Mouse (Mus musculus) brown adipose tissue, adult 24 weeks (tissue): ENCODE results near the gene Ythdf2. TPM values are rescaled to one million over a fixed set of nuclear protein-coding genes. Genes with fewer than 3 reads are reported as not detected.

Experiments
- H3K27ac ChIP-seq: fragments of 200-500 bp; replicated peaks from 2 replicates; pipeline ENCODE4 v1.5.1; 2012; ENCODE audit warnings: low read depth, mild to moderate bottlenecking, low read length
- H3K4me1 ChIP-seq: fragments of 200-500 bp; 2 replicates; pipeline ENCODE4 v1.6.1; 2012; ENCODE audit warnings: low read length, mixed read lengths; ENCODE audit not compliant: control insufficient read depth, insufficient read depth, insufficient read length
- H3K4me3 ChIP-seq: fragments of 200-500 bp; 2 replicates; pipeline ENCODE4 v1.5.1; 2012; ENCODE audit warnings: low read depth, mild to moderate bottlenecking, low read length, moderate library complexity; ENCODE audit not compliant: insufficient read depth
- polyA plus RNA-seq: library from polyadenylated mRNA; stranded (reverse); fragments of >200 nt; gene quantifications from 2 replicates; pipeline ENCODE4 v1.2.4, GENCODE M21; 2012; ENCODE audit not compliant: missing spikeins, insufficient read depth, insufficient read length

Ythdf2 gene
- polyA plus RNA-seq, 1 experiment, result 22.4 TPM

DNA sequence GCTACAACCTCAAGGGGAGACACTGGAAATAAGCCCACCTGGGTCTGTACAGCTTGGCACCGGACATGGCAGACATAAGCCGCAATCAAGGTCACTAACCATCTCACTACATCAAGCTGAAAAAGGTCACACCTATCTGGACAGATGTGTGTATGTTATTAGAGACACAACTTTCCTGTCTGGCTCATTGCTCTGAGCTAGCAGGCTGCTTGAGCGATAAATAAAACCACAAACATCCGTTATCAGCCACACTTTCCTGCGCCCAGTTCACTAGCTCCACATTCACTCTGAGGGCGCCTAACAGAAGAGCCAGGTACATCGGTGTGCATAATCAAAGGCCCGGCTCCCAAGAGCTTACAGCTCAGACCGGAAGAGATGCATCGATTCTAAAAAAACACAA is 67.0 kb downstream of the Ythdf2 start:
- no peaks in the 10 kb centered on the region for H3K4me1 ChIP-seq
- no peak overlapping the region for H3K27ac ChIP-seq
- no peak overlapping the region for H3K4me3 ChIP-seq

DNA sequence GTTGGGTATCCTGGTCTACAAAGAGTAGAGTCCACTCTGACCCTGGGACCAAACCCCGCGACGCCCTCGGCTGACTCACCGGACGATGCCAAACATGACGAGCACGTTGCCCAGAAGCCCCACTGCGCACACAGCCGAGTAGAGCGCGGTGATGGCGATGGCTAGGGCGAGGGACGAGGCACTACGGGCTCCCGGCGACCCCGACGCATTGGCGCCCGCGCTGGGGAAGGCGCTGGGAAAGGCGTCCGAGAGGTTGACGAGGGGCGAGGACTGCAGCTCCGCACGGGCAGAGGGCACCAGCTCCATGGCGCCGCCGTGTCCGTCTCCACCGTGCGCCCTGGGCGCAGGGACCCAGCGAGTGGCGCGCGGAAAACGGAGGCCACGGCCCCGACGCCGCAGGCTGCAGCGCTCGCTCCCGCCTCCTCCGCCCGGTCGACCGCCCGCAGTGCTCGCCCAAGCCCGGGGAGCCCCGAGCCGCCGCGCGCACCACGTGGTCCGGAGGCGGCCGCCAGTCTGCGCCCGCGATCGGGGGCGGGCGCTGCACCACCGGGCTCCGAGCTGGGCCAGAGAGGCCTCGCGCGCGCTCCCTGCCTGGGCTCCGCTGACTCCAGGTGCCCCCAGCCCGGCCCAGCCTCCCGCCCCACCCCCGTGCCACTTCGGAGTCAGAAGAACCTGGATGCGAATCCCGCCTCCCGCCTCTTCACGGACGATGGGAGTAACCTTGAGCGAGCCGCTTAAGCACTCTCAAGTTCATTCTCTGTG is 67.8 kb downstream of the Ythdf2 start, which contains the start of gene Oprd1:
TSS of gene Oprd1 (minus strand) at position 407 of the 762 bp plus-strand sequence.
- Histone ChIP-seq H3K27ac (no peak within 1 kb of the TSS), H3K4me1 (no peaks in the 10 kb centered on the region), H3K4me3 (no peak within 1 kb of the TSS)

DNA sequence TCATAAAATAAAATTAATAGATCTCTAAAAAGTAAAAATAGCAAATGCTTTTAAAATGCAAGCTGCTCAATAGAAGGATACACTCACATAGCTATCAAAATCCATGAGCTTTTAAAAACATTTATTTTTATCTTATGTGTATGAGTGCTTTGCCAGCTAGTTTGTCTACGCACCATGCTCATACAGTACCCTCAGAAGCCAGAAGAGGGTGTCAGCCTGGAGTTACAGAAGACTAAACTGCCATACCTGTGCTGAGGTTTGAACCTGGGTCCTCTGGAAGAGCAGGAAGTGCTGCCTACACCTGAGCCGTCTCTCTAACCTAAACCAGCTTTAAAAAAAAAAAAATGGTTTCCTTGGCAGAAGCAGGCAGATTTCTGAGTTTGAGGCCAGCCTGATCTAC is 73.5 kb downstream of the Ythdf2 start:
- Histone ChIP-seq H3K4me3 (no peak overlapping the region), H3K4me1 (no peaks in the 10 kb centered on the region), H3K27ac (no peak overlapping the region)

DNA sequence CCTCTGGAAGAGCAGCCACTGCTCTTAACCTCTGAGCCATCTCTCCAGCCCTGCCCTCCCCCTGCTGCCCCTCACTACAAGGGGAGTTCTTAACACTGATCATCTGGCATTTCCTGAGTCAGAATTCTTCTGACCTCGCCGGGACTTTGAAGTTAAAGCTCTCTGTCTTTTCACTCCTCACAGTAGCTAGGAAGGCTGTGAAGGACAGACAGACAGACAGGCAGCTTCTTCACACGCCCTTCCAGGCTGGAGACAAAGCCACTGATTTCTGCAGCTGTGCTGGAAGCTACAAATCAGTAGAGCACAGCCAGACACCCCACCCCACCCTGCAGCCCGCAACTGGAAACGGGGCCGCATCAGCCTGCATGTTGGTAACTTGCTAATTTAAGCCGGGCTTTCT is 75.1 kb downstream of the Ythdf2 start:
- H3K4me1 ChIP-seq, result no peaks in the 10 kb centered on the region
- no peak overlapping the region for H3K4me3 ChIP-seq
- H3K27ac ChIP-seq, result no peak overlapping the region

Other genes starting within 250 kb of the Ythdf2 start
- not detected in 2 replicates for gene Gm10300, start 137.6 kb downstream of the Ythdf2 start, polyA plus RNA-seq
- 37.1 and 44.1 TPM in 2 replicates for gene Epb41, start 137.0 kb downstream of the Ythdf2 start, polyA plus RNA-seq
- gene Oprd1, start 67.8 kb downstream of the Ythdf2 start, polyA plus RNA-seq, result 0.38 TPM in 1 of 2 replicates, not detected in the other
- 2.1 and 5.2 TPM in 2 replicates for gene Gmeb1, start 49.3 kb upstream of the Ythdf2 start, polyA plus RNA-seq
- gene Taf12, start 62.1 kb upstream of the Ythdf2 start, polyA plus RNA-seq, result 25.0 and 27.8 TPM in 2 replicates
- gene Rab42, start 91.1 kb upstream of the Ythdf2 start, polyA plus RNA-seq, result 2.3 TPM in 1 of 2 replicates, not detected in the other
- gene Trnau1ap, start 117.2 kb upstream of the Ythdf2 start, polyA plus RNA-seq, result 35.1 and 36.5 TPM in 2 replicates
- gene Rcc1, start 141.3 kb upstream of the Ythdf2 start, polyA plus RNA-seq, result 3.4 and 7.6 TPM in 2 replicates
- gene Phactr4, start 210.2 kb upstream of the Ythdf2 start, polyA plus RNA-seq, result 5.9 and 11.6 TPM in 2 replicates